Mouse (Mus musculus): ENCODE measurements around the gene Magi2.

DNA sequence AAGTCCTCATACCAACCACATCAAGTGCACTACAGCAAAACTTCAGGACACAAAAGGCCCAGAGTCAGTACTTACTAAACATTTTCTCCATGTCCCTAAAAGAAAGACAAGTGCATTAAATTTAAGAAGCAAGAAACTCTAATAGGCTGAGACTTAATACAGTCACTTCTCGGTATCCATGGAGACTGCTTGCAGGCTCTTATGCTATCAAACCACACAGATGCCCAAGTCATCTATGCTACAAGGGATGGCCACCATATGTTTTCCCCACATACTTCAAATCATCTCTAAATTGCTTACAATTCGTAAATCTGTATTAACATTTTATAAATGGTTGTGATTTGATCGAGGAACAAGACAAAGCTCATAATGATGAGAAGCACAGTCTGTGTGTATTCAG, 1357.9 kb downstream of the Magi2 start:
- TF ChIP-seq POLR2A (IDR thresholded peaks at IDR 0.05; ENCODE audit: insufficient read length, low read depth) (no peak), E2F4 (IDR thresholded peaks at IDR 0.05; ENCODE audit: insufficient read depth) (no peak), CEBPB (IDR thresholded peaks at IDR 0.05; ENCODE audit: insufficient read depth, poor library complexity, severe bottlenecking) (no peak), MYOD1 (IDR thresholded peaks at IDR 0.05; ENCODE audit: control insufficient read depth in 1 of 3, insufficient read length in 2 of 3, low read depth in 2 of 3) (no peak), POLR2AphosphoS2 (IDR thresholded peaks at IDR 0.05; ENCODE audit: insufficient read length, low read depth) (no peak), USF1 (IDR thresholded peaks at IDR 0.05; ENCODE audit: low read depth) (no peak), MAX (IDR thresholded peaks at IDR 0.05; ENCODE audit: low read depth) (no peak), MYOG (IDR thresholded peaks at IDR 0.05; ENCODE audit: control insufficient read depth in 1 of 3, insufficient read depth in 1 of 3, insufficient read length in 2 of 3, low read depth in 2 of 3) (no peak)

Measured in myocyte (in vitro differentiated cells).